ENCODE assay signal across 10 mouse cellular contexts in genomic region chr7:134414005-134414690, GRCm38 (mm10). TPM values are rescaled to one million over a fixed set of nuclear protein-coding genes. Genes with fewer than 3 reads are reported as not detected.
A peak's percentile ranks its signal among the peaks of the same experiment; 100 is the strongest.
DNase-seq lines count a peak whose midpoint lies in the region; ATAC-seq lines count a peak whose summit lies in the region.
"Had no signal": no experiment of that assay in that cellular context is flagged by ENCODE, and none has a peak within 500 bp of the region (broad histone marks: within the 10 kb centered on the region; RNA-seq: fewer than 3 reads in every experiment).

No protein-coding gene starts in this region.

- 32% methylated on average over 14 of the region's 14 CpGs for WGBS in limb, embryonic 13.5 days

- no peak overlapping the region for H3K4me2 ChIP-seq in limb, embryonic 13.5 days (replicated peaks)
- H3K4me2 ChIP-seq: hindbrain, embryonic 15.5 days had no signal

- H3K27ac ChIP-seq in limb, embryonic 13.5 days, result no peak overlapping the region; the same call in 1 of the 2 replicates
- H3K27ac ChIP-seq: hindbrain, embryonic 15.5 days had no signal

- H3K9ac ChIP-seq in limb, embryonic 13.5 days, result no peak overlapping the region
- H3K9ac ChIP-seq: hindbrain, embryonic 15.5 days had no signal

- ATAC-seq in limb, embryonic 13.5 days (ENCODE audit: low FRiP score, low read depth), result 0 out of 2 replicates have a peak, but pooled peaks have one; percentile 5

- H3K36me3 ChIP-seq in limb, embryonic 13.5 days, result no peaks in the 10 kb centered on the region
- H3K36me3 ChIP-seq: hindbrain, embryonic 15.5 days had no signal

- no peak overlapping the region for H3K4me3 ChIP-seq in limb, embryonic 13.5 days
- H3K4me3 ChIP-seq: hindbrain, embryonic 15.5 days; myocyte had no signal

- H3K27me3 ChIP-seq in limb, embryonic 13.5 days, result 0 out of 2 replicates have a peak, but pooled peaks cover 2% of the 10 kb centered on the region
- H3K27me3 ChIP-seq: hindbrain, embryonic 15.5 days had no signal

- DNase-seq in gastrocnemius, postnatal 10 days, result peak; percentile 37
- no peak for DNase-seq in gastrocnemius, adult 8-10 months (ENCODE audit: low spot score in 2 of 2)
- peak; percentile 17 for DNase-seq in right cerebral cortex, postnatal 14 days
- DNase-seq in right cerebral cortex, postnatal 36 days (ENCODE audit: low spot score in 2 of 2), result no peak
- DNase-seq in embryo, embryonic 9.5 days (ENCODE audit: extremely low spot score), result peak; percentile 23
- DNase-seq in thymus, postnatal 10 days (ENCODE audit: low spot score in 2 of 2), result peak; percentile 3 to 32
- DNase-seq in ovary, postnatal 14 days (ENCODE audit: low spot score), result no peak

- peaks cover 8% of the 10 kb centered on the region for H3K4me1 ChIP-seq in limb, embryonic 13.5 days

- H3K9me3 ChIP-seq in limb, embryonic 13.5 days, result no peaks in the 10 kb centered on the region
- H3K9me3 ChIP-seq: hindbrain, embryonic 15.5 days had no signal

RNA-seq across cellular contexts. Expression of gene D7Ertd443e, which starts 28.7 kb away (rescaled TPM):
- total RNA-seq in gastrocnemius, postnatal 10 days (2021), result not detected
- not detected for total RNA-seq in gastrocnemius, adult 8-10 months (2022)
- polyA plus RNA-seq in limb, embryonic 13.5 days (2015; fragmentation: Nextera tagmentation; extraction: Ambion mirVana), result 0.42 and 0.45 TPM in 2 replicates

Comparison
In these comparisons a context has a peak if more than half of its experiments do, and no peak if none do; other contexts are left out.
1. DNase-seq: peak in gastrocnemius, postnatal 10 days (single experiment), right cerebral cortex, postnatal 14 days (single experiment), embryo, embryonic 9.5 days (single experiment) and thymus, postnatal 10 days (2 of 2); none in gastrocnemius, adult 8-10 months (0 of 2), right cerebral cortex, postnatal 36 days (0 of 2) and ovary, postnatal 14 days (single experiment).